Mouse (Mus musculus) gastrocnemius, adult 2 months (tissue): ENCODE data around the gene Atg4a. TPM values are rescaled to one million over a fixed set of nuclear protein-coding genes. Genes with fewer than 3 reads are reported as not detected.

ENCODE experiments used
- DNase-seq: peaks from one replicate; pipeline ENCODE4 v3.0.0; 2022
- H3K27ac ChIP-seq: fragments of 200-600 bp; 2 replicates; pipeline ENCODE4 v1.8.1; 2022; ENCODE audit warnings: mild to moderate bottlenecking
- H3K4me3 ChIP-seq: fragments of 200-600 bp; 2 replicates; pipeline ENCODE4 v1.8.1; 2022; ENCODE audit warnings: mild to moderate bottlenecking, moderate library complexity
- CTCF ChIP-seq: fragments of 200-600 bp; IDR thresholded peaks from 2 replicates; pipeline ENCODE4 v1.8.1; 2022; ENCODE audit warnings: antibody characterized with exemption, mild to moderate bottlenecking, moderate library complexity
- intact Hi-C: fragments of 180-260 bp; cut with DNase I; formaldehyde crosslinking; loops from one replicate; pipeline ENCODE4 v1.15.1; 2025
- total RNA-seq, 2 experiments: library from RNA; stranded (reverse); gene quantifications; 2 replicates each; pipeline ENCODE4 v1.2.3; 2021

Atg4a gene
- total RNA-seq, 2 experiments from 2014 or later: 17.7 to 23.9 TPM

- intact Hi-C loops: no loop called here
- TF ChIP-seq CTCF: no peak
- Histone ChIP-seq H3K4me3 (no peak overlapping the region), H3K27ac (peak overlapping the region; percentile 12; the same call in 1 of the 2 replicates)
- DNase-seq: no peak
Observed at GRCm38 (mm10) chrX:140985256-140985655, 28.5 kb downstream of the Atg4a start.

- H3K27ac ChIP-seq: no peak overlapping the region
- H3K4me3 ChIP-seq: no peak overlapping the region
- intact Hi-C loops: no loop called here
- DNase-seq: no peak
- TF ChIP-seq CTCF: no peak
Observed at GRCm38 (mm10) chrX:140996909-140997516, 40.3 kb downstream of the Atg4a start.

- intact Hi-C loops: no loop called here
- no peak for TF ChIP-seq CTCF
- no peak overlapping the region for H3K27ac ChIP-seq
- no peak for DNase-seq
- no peak overlapping the region for H3K4me3 ChIP-seq
Observed at GRCm38 (mm10) chrX:140997912-140998545, 41.3 kb downstream of the Atg4a start.

DNA sequence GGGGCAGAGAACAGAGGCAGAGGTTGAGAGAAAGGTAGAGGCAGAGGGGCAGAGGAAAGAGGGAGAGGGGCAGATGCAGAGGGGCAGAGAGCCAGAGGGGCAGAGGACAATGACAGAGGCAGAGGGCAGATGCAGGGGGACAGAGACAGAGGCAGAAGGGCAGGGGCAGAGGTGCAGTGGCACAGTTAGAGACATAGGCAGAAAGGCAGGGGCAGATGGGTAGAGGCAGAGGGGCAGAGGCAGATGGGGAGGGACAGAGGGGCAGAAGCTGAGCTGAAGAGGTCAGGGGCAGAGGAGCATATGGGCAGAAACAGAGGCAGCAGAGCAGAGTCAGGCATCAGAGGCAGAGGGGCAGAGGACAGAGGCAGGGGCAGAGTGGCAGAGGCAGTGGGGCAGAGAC, 42.2 kb downstream of the Atg4a start:
- intact Hi-C loops: no loop called here
- DNase-seq: no peak
- Histone ChIP-seq H3K4me3 (no peak overlapping the region), H3K27ac (no peak overlapping the region)
- TF ChIP-seq CTCF: no peak

DNA sequence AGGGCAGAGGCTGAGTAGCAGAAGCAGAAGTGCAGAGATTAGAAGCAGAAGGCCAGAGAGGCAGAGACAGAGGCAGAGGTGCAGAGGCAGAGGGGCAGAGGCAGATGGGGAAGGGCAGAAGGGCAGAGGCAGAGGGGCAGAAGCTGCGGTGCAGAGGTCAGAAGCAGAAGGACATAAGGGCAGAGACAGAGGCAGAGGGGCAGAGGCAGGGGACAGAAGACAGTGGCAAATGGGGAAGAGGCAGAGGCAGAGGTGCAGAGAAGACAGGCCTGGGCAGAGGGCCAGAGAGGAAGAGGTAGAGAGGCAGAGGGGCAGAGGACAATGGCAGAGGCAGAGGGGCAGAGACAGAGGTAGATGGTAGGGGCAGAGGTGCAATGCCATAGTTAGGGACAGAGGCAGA, 193.0 kb downstream of the Atg4a start:
- Histone ChIP-seq H3K4me3 (no peak overlapping the region), H3K27ac (no peak overlapping the region)
- intact Hi-C loops: no loop called here
- no peak for TF ChIP-seq CTCF
- DNase-seq: no peak

DNA sequence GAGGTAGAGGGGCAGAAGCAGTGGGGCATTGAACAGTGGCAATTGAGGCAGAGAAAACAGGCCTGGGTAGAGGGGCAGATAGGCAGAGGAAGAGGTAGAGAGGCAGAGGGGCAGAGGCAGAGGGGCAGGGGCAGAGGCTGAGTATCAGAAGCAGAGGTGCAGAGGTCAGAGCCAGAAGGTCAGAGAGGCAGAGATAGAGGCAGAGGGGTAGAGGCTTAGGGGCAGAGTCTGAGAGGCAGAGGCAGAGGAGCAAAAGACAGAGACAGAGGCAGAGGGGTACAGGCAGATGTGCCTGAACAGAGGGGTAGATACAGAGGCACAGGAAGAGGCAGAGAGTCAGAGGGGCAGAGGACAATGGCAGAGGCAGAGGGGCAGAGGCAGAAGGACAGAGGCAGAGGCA, 193.6 kb downstream of the Atg4a start:
- intact Hi-C loops: no loop called here
- no peak for DNase-seq
- H3K27ac ChIP-seq: no peak overlapping the region
- H3K4me3 ChIP-seq: no peak overlapping the region
- no peak for TF ChIP-seq CTCF

GRCm38 (mm10) chrX:141151182-141151581, 194.5 kb downstream of the Atg4a start:
- no peak for TF ChIP-seq CTCF
- no peak for DNase-seq
- H3K27ac ChIP-seq: no peak overlapping the region
- intact Hi-C loops: no loop called here
- no peak overlapping the region for H3K4me3 ChIP-seq

DNA sequence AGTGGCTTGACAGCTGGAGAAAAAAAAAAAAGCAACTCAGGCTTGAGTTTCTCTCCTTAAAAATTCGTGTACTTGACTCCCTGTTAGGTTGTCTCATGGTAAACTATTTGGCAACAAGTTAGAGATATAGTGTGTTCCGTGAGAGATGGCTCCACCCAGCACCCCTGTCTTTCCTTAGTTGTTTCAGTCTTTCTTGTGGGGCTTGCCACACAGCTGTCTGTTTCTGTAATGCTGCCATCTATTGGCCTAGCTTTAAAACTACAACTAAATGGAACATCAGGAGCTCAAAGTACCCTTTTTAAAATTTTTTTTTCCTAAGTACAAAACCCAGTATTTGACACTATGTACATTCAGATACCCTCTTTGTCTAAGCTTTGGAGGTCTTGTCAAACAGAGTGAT, 200.0 kb downstream of the Atg4a start:
- DNase-seq: no peak
- intact Hi-C loops: no loop called here
- H3K4me3 ChIP-seq: no peak overlapping the region
- no peak overlapping the region for H3K27ac ChIP-seq
- TF ChIP-seq CTCF: peak; percentile 68

GRCm38 (mm10) chrX:141157626-141158025, 200.9 kb downstream of the Atg4a start:
- no peak for DNase-seq
- intact Hi-C loops: no loop called here
- H3K4me3 ChIP-seq: no peak overlapping the region
- no peak for TF ChIP-seq CTCF
- no peak overlapping the region for H3K27ac ChIP-seq

DNA sequence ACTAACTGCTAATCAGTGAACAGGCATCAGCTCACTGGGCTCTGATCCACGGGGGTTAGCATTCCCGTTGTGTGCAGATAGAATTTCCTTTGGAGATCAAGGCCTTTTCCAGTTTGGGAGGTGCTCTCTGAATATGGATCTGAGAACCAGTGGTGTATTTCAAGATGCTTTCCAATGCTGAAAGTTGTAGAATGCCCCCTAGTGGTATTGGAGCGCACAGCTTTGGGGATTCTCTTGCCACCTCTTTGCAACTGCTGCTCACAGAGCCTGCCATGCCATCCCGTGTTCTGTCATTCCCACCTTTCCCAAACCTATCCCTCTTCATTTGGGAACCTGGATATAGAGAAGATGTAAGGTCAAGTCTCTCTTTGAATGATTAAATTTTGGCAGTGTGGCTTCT, 201.5 kb downstream of the Atg4a start:
- no peak overlapping the region for H3K27ac ChIP-seq
- intact Hi-C loops: no loop called here
- no peak for DNase-seq
- no peak overlapping the region for H3K4me3 ChIP-seq
- peak; percentile 62 for TF ChIP-seq CTCF

GRCm38 (mm10) chrX:141160371-141160770, 203.7 kb downstream of the Atg4a start:
- DNase-seq: no peak
- Histone ChIP-seq H3K27ac (no peak overlapping the region), H3K4me3 (no peak overlapping the region)
- intact Hi-C loops: no loop called here
- no peak for TF ChIP-seq CTCF

GRCm38 (mm10) chrX:141165067-141165466, 208.4 kb downstream of the Atg4a start:
- Histone ChIP-seq H3K27ac (no peak overlapping the region), H3K4me3 (no peak overlapping the region)
- no peak for TF ChIP-seq CTCF
- no peak for DNase-seq
- intact Hi-C loops: no loop called here

DNA sequence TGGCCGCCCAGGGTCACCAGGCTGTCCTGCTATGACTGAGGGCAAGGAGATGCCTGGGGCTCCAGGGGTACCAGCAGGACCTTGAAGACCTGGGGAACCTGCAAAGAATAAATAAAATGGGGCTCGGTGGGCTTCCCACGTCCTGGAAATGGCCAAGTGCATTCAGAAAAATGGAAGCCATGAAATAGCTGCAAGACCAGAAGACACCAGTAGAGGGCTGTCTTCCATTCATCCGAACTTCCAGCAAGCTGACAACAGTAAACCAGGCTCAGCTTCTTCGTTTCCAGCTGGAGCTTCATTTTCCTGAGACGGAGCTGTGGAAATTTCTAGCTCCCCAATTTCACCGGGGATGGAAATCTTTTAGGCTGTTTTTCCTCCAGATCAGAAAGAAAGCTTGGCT, 218.6 kb downstream of the Atg4a start:
- TF ChIP-seq CTCF: peak; percentile 58
- intact Hi-C loops: no loop called here
- no peak overlapping the region for H3K27ac ChIP-seq
- no peak overlapping the region for H3K4me3 ChIP-seq
- DNase-seq: no peak

DNA sequence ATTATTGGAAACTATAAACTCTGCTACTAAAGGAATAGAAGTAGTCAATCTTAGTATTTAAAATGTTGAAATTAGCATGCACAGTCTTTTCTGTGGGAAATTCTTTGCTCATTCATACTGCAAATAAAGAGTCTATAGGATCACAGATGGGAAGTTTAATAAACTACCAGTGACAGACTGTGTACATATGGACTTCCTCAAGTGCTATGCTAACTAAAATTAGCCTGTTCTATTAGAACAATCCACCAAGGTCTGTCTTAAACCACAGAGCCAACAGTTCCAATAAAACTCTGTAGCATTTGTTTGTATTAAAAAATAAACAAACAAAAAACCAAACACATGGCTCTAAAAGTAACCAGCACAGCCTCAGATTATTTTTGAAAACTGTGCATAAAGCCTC, 238.3 kb downstream of the Atg4a start:
- H3K4me3 ChIP-seq: no peak overlapping the region
- no peak for TF ChIP-seq CTCF

More for the DNA sequence above, 238.3 kb downstream of the Atg4a start:
- H3K27ac ChIP-seq: no peak overlapping the region
- no peak for DNase-seq
- intact Hi-C loops: no loop called here
